Mouse (Mus musculus) stomach, postnatal 0 days (tissue): Measurements from ENCODE around the gene Fignl2.

ENCODE experiments used
- CTCF ChIP-seq: IDR thresholded peaks from 2 replicates; pipeline ENCODE4 v1.5.1; 2016; ENCODE audit warnings: antibody characterized with exemption, low read depth, mild to moderate bottlenecking, moderate library complexity
- EP300 ChIP-seq: optimal IDR thresholded peaks from 2 replicates; pipeline ENCODE3; 2016; ENCODE audit warnings: antibody characterized with exemption

- TF ChIP-seq CTCF: no peak
- TF ChIP-seq EP300: no peak
Observed at GRCm38 (mm10) chr15:101002466-101002865, 75.9 kb downstream of the Fignl2 start.
